Mouse (Mus musculus): ENCODE data around the gene Arid1b. TPM values are rescaled to one million over a fixed set of nuclear protein-coding genes. Genes with fewer than 3 reads are reported as not detected.

Gene Arid1b
- polyA plus RNA-seq, 1 experiment: 41.6 TPM

DNA sequence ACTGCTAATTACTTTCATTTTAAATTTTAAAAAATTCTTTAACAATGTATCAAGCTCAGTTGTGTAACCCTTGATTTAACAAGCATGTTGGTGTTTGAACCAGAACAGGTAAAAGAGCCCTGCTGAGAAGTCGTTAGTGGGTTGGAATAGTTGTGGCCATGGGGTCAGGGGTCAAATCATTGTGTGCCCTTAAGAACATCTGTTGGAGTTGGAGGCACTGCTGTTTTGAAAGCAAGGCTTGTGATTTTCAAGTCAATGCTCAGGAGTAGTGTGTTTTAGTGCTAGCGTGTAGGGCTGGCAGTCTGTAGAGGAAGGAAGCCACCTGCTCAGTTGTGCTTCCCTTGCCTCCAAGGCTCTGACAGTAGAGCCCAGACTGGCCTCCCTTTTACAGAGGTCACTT lies 228.7 kb downstream of the Arid1b start:
- TF ChIP-seq CTCF (IDR thresholded peaks at IDR 0.05; ENCODE audit: borderline replicate concordance, extremely low read depth, insufficient read depth, insufficient read length) (no peak), POLR2A (IDR thresholded peaks at IDR 0.05; ENCODE audit: borderline replicate concordance, extremely low read depth, insufficient read depth, insufficient read length, poor library complexity, severe bottlenecking) (no peak)
- DNase-seq (ENCODE audit: low read depth): no peak

DNA sequence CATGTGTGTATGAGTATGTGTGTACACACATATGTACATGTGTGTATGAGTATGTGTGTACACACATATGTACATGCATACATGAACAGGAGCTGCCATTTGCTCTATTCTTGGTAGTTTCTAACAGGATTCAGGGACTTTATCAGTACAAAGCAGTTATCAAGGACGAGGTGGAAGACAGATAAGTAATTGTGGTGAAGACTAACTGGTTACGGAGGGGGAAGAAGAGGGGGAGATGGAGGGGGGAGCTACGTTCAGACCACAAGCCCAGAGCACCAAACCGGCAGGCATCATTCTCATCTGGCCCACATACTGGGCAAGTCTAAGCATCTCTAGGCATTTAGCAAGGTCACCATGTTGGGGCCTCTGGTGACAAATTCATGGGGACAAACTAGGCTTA lies 230.8 kb downstream of the Arid1b start:
- DNase-seq (ENCODE audit: low read depth): no peak
- no peak for TF ChIP-seq CTCF (IDR thresholded peaks at IDR 0.05; ENCODE audit: borderline replicate concordance, extremely low read depth, insufficient read depth, insufficient read length)
- TF ChIP-seq POLR2A (IDR thresholded peaks at IDR 0.05; ENCODE audit: borderline replicate concordance, extremely low read depth, insufficient read depth, insufficient read length, poor library complexity, severe bottlenecking): no peak

DNA sequence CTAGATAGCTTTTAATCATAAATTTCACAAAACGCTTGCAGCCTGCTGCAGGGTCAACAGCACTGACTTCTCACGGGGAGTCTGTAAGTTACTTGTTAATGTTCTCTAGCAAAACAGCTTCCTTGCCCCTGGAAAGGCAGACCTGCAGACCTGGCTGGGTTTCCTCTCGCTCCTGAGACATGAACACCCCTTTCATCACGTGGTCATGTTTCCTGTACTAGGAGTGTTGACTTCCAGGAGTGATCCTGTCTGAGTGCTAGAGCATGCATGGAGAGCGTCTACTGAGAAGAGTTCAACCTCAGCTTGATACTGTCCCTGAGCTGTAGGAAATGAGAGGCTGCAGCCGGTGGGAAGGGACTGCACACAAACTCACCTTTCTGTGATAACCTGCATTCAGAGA lies 233.0 kb downstream of the Arid1b start:
- TF ChIP-seq POLR2A (IDR thresholded peaks at IDR 0.05; ENCODE audit: borderline replicate concordance, extremely low read depth, insufficient read depth, insufficient read length, poor library complexity, severe bottlenecking) (no peak), CTCF (IDR thresholded peaks at IDR 0.05; ENCODE audit: borderline replicate concordance, extremely low read depth, insufficient read depth, insufficient read length) (no peak)
- DNase-seq (ENCODE audit: low read depth): no peak

- DNase-seq (ENCODE audit: low read depth): peak; percentile 81
- TF ChIP-seq CTCF (IDR thresholded peaks at IDR 0.05; ENCODE audit: borderline replicate concordance, extremely low read depth, insufficient read depth, insufficient read length) (no peak), POLR2A (IDR thresholded peaks at IDR 0.05; ENCODE audit: borderline replicate concordance, extremely low read depth, insufficient read depth, insufficient read length, poor library complexity, severe bottlenecking) (no peak)
These were observed 234.0 kb downstream of the Arid1b start for GRCm38 (mm10) chr17:5227950-5228615.

- TF ChIP-seq CTCF (IDR thresholded peaks at IDR 0.05; ENCODE audit: borderline replicate concordance, extremely low read depth, insufficient read depth, insufficient read length) (no peak), POLR2A (IDR thresholded peaks at IDR 0.05; ENCODE audit: borderline replicate concordance, extremely low read depth, insufficient read depth, insufficient read length, poor library complexity, severe bottlenecking) (no peak)
These were observed 234.6 kb downstream of the Arid1b start for GRCm38 (mm10) chr17:5228616-5229250.

DNA sequence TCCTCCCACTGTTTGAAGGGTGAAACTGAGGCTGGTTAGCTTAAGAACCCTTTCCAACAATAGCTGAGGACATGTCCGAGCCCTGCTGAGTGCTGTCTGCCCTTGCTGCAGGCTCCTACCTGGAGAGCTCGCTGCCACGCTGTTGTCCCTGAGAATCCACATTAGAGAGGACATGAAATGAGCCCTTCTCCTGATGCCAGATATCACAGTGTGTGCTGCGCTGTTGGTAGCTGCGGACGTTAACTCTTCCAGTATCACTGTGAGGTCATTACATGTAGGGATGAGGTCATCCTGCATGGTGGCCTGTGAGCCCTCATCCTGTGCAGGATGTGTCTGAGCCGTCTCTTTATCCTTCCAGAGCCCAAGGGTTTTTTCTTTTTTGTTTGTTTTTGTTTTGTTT lies 235.9 kb downstream of the Arid1b start:
- TF ChIP-seq CTCF (IDR thresholded peaks at IDR 0.05; ENCODE audit: borderline replicate concordance, extremely low read depth, insufficient read depth, insufficient read length): no peak
- TF ChIP-seq POLR2A (IDR thresholded peaks at IDR 0.05; ENCODE audit: borderline replicate concordance, extremely low read depth, insufficient read depth, insufficient read length, poor library complexity, severe bottlenecking): no peak
- no peak for DNase-seq (ENCODE audit: low read depth)

More at GRCm38 (mm10) chr17:5228616-5229250, 234.6 kb downstream of the Arid1b start:
- no peak for DNase-seq (ENCODE audit: low read depth)

GRCm38 (mm10) chr17:5232180-5232579 lies 238.0 kb downstream of the Arid1b start:
- TF ChIP-seq CTCF (IDR thresholded peaks at IDR 0.05; ENCODE audit: borderline replicate concordance, extremely low read depth, insufficient read depth, insufficient read length) (no peak), POLR2A (IDR thresholded peaks at IDR 0.05; ENCODE audit: borderline replicate concordance, extremely low read depth, insufficient read depth, insufficient read length, poor library complexity, severe bottlenecking) (no peak)
- no peak for DNase-seq (ENCODE audit: low read depth)

GRCm38 (mm10) chr17:5233991-5234390 lies 239.9 kb downstream of the Arid1b start:
- TF ChIP-seq CTCF (IDR thresholded peaks at IDR 0.05; ENCODE audit: borderline replicate concordance, extremely low read depth, insufficient read depth, insufficient read length) (no peak), POLR2A (IDR thresholded peaks at IDR 0.05; ENCODE audit: borderline replicate concordance, extremely low read depth, insufficient read depth, insufficient read length, poor library complexity, severe bottlenecking) (no peak)
- DNase-seq (ENCODE audit: low read depth): no peak

DNA sequence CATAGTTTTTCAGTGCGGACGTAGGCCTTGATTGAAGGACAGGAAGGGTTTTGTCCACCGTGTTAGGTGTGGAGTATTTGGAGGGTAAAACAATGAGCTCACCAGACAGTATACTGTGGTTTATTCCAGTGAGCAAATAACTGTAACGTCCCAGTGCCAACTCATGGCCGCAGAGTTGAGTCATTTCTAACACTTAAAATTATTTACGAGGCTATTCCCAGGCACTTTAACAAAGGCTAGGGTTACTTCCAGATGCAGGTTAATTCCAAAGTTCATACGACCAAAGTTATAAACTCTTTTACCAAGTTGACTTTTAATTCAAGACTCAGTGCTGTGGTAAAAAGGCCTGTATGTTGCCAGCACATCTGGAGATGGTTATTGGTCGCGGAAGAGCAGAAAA lies 240.9 kb downstream of the Arid1b start:
- no peak for DNase-seq (ENCODE audit: low read depth)
- TF ChIP-seq CTCF (IDR thresholded peaks at IDR 0.05; ENCODE audit: borderline replicate concordance, extremely low read depth, insufficient read depth, insufficient read length) (no peak), POLR2A (IDR thresholded peaks at IDR 0.05; ENCODE audit: borderline replicate concordance, extremely low read depth, insufficient read depth, insufficient read length, poor library complexity, severe bottlenecking) (no peak)

- DNase-seq (ENCODE audit: low read depth): no peak
- TF ChIP-seq CTCF (IDR thresholded peaks at IDR 0.05; ENCODE audit: borderline replicate concordance, extremely low read depth, insufficient read depth, insufficient read length): no peak
- TF ChIP-seq POLR2A (IDR thresholded peaks at IDR 0.05; ENCODE audit: borderline replicate concordance, extremely low read depth, insufficient read depth, insufficient read length, poor library complexity, severe bottlenecking): no peak
These were observed 243.6 kb downstream of the Arid1b start for GRCm38 (mm10) chr17:5237765-5238164.

- DNase-seq (ENCODE audit: low read depth): peak; percentile 43
- TF ChIP-seq CTCF (IDR thresholded peaks at IDR 0.05; ENCODE audit: borderline replicate concordance, extremely low read depth, insufficient read depth, insufficient read length): no peak
These were observed 244.5 kb downstream of the Arid1b start for GRCm38 (mm10) chr17:5238387-5239245.
